Mouse (Mus musculus): ENCODE results near the gene Snx29. TPM values are rescaled to one million over a fixed set of nuclear protein-coding genes. Genes with fewer than 3 reads are reported as not detected.

Gene Snx29
- polyA plus RNA-seq, 1 experiment from 2014 or later, result 9.5 TPM

DNA sequence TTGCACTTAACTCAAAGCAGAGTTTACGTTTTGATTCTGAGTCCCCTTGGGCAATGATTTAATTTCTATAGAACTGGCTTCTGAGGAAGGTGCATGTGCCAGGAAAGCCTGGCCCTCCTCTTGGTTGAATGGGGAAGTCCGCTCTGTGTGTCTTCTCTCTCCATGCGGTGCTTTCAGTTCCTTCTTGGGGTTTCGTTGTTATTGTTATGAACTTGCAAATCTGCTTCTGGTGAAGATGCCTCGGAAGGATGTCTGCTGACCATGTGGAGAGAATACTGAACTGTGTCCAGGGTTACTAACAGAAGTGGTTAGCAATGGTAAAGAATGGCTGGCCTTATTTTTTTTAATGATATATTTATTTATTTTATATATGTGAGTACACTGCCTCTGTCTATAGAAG, 63.1 kb downstream of the Snx29 start:
- ATAC-seq (ENCODE audit: insufficient number of reproducible peaks, low FRiP score, low TSS enrichment, low read depth) (no peak), DNase-seq (ENCODE audit: low spot score) (no peak)
- WGBS, result 91% methylated on average over 5 of the region's 5 CpGs

DNA sequence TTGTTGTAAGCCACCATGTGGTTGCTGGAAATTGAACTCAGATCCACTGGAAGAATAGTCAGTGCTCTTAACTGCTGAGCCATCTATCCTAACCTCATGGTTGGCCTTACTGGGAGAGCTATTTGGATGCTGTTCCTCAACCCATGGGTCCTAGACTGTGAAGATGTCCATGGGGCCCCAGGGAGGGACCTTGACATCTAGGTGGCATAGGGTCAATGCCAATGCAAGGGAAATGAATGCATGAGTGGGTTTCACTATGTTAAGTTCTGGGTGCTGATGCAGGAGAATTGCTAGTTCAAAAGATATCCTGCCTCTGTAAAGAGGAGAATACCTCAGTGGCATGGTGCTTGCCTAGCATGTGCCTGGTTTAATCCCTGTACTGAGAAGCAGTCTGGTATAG, 63.5 kb downstream of the Snx29 start:
- DNase-seq (ENCODE audit: low spot score), result no peak
- H3K4me2 ChIP-seq (ENCODE audit: low read depth, severe bottlenecking), result no peak overlapping the region
- no peaks in the 10 kb centered on the region for H3K36me3 ChIP-seq (ENCODE audit: control insufficient read depth, insufficient read depth, low read length)
- H3K9me3 ChIP-seq (ENCODE audit: control insufficient read depth, low read length), result no peaks in the 10 kb centered on the region
- H3K27ac ChIP-seq (replicated peaks; ENCODE audit: low read depth, low read length), result no peak overlapping the region
- H3K4me3 ChIP-seq (ENCODE audit: low read depth, low read length), result no peak overlapping the region
- H3K4me1 ChIP-seq (ENCODE audit: control insufficient read depth, insufficient read depth, low read length), result no peaks in the 10 kb centered on the region
- H3K9ac ChIP-seq (ENCODE audit: low read length), result no peak overlapping the region
- H3K27me3 ChIP-seq (ENCODE audit: control insufficient read depth, insufficient read depth, low read length), result no peaks in the 10 kb centered on the region
- no peak for ATAC-seq (ENCODE audit: insufficient number of reproducible peaks, low FRiP score, low TSS enrichment, low read depth)

More for the DNA sequence above, 63.1 kb downstream of the Snx29 start:
- Histone ChIP-seq H3K9me3 (ENCODE audit: control insufficient read depth, low read length) (no peaks in the 10 kb centered on the region), H3K4me3 (ENCODE audit: low read depth, low read length) (no peak overlapping the region), H3K27me3 (ENCODE audit: control insufficient read depth, insufficient read depth, low read length) (no peaks in the 10 kb centered on the region), H3K27ac (replicated peaks; ENCODE audit: low read depth, low read length) (no peak overlapping the region), H3K4me1 (ENCODE audit: control insufficient read depth, insufficient read depth, low read length) (no peaks in the 10 kb centered on the region), H3K9ac (ENCODE audit: low read length) (no peak overlapping the region), H3K36me3 (ENCODE audit: control insufficient read depth, insufficient read depth, low read length) (no peaks in the 10 kb centered on the region), H3K4me2 (ENCODE audit: low read depth, severe bottlenecking) (no peak overlapping the region)

DNA sequence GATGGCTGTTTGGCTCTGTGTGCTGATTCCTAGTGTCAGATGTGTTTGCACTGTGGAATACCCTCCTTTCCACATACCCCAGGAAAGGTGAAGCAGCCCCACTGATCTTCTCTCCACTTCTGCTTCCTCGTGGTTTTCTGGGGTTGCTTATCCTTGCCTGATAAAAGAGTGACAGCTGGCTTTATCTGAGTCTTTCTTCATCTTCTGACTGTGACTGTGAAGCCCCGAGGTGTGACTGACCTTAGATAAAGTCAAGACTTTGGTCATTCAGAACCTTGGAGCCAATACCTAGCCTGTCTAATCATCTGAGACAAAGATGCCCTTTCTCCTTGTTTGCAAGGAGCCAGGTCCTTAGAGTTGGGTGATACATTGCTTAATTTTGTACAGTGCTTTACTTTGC, 65.4 kb downstream of the Snx29 start:
- 75% methylated on average over 2 of the region's 2 CpGs for WGBS
- Histone ChIP-seq H3K36me3 (ENCODE audit: control insufficient read depth, insufficient read depth, low read length) (no peaks in the 10 kb centered on the region), H3K27ac (replicated peaks; ENCODE audit: low read depth, low read length) (no peak overlapping the region), H3K9ac (ENCODE audit: low read length) (no peak overlapping the region), H3K4me3 (ENCODE audit: low read depth, low read length) (no peak overlapping the region), H3K4me2 (ENCODE audit: low read depth, severe bottlenecking) (no peak overlapping the region), H3K4me1 (ENCODE audit: control insufficient read depth, insufficient read depth, low read length) (no peaks in the 10 kb centered on the region), H3K27me3 (ENCODE audit: control insufficient read depth, insufficient read depth, low read length) (no peaks in the 10 kb centered on the region), H3K9me3 (ENCODE audit: control insufficient read depth, low read length) (no peaks in the 10 kb centered on the region)
- ATAC-seq (ENCODE audit: insufficient number of reproducible peaks, low FRiP score, low TSS enrichment, low read depth), result no peak
- no peak for DNase-seq (ENCODE audit: low spot score)

DNA sequence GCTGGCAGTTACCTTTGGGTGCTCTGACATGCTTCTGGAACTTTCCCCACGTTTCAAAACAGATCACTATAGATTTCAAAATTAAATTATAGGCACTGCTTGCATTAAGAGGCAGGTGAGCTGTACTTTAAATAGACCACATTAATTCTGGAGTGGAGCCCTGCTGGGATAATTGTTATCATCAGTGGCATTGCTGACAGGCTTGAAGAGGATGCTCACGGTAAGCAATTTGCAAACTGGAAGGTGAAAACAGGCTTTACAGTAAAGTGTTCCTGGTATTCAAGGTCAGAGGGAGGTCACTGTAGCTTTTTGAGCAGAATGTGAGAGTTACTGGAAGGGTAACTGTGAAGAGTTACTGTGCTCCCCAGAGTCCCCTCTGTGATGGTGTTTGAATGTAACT, 66.6 kb downstream of the Snx29 start:
- 46% methylated on average over 2 of the region's 2 CpGs for WGBS
- H3K9me3 ChIP-seq (ENCODE audit: control insufficient read depth, low read length), result no peaks in the 10 kb centered on the region
- H3K4me1 ChIP-seq (ENCODE audit: control insufficient read depth, insufficient read depth, low read length), result no peaks in the 10 kb centered on the region
- no peak overlapping the region for H3K4me3 ChIP-seq (ENCODE audit: low read depth, low read length)
- H3K27ac ChIP-seq (replicated peaks; ENCODE audit: low read depth, low read length), result no peak overlapping the region
- H3K9ac ChIP-seq (ENCODE audit: low read length), result no peak overlapping the region
- DNase-seq (ENCODE audit: low spot score), result no peak
- no peak overlapping the region for H3K4me2 ChIP-seq (ENCODE audit: low read depth, severe bottlenecking)
- no peaks in the 10 kb centered on the region for H3K27me3 ChIP-seq (ENCODE audit: control insufficient read depth, insufficient read depth, low read length)
- H3K36me3 ChIP-seq (ENCODE audit: control insufficient read depth, insufficient read depth, low read length), result no peaks in the 10 kb centered on the region
- no peak for ATAC-seq (ENCODE audit: insufficient number of reproducible peaks, low FRiP score, low TSS enrichment, low read depth)

DNA sequence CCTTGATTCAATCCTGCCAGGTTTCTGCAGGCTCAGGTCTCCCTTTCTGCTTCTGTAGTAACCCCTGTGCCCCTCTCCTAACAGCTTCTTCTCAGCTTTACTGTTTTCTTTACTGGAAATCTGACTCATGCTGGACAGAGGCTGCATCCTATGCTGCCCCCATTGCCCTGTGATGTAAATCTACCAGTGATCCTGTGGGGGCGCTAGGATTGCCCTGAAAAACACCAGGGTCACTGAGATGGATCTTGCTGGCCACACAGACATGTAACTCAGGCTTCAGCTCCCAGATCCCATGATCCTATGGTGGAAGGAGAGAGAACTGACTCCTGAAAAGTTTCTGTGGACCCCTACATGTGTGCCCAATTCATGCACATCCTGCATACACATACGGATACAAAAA, 73.9 kb downstream of the Snx29 start:
- ATAC-seq (ENCODE audit: insufficient number of reproducible peaks, low FRiP score, low TSS enrichment, low read depth), result no peak
- Histone ChIP-seq H3K27me3 (ENCODE audit: control insufficient read depth, insufficient read depth, low read length) (no peaks in the 10 kb centered on the region), H3K36me3 (ENCODE audit: control insufficient read depth, insufficient read depth, low read length) (no peaks in the 10 kb centered on the region), H3K4me2 (ENCODE audit: low read depth, severe bottlenecking) (no peak overlapping the region), H3K9ac (ENCODE audit: low read length) (no peak overlapping the region), H3K9me3 (ENCODE audit: control insufficient read depth, low read length) (no peaks in the 10 kb centered on the region), H3K27ac (replicated peaks; ENCODE audit: low read depth, low read length) (no peak overlapping the region), H3K4me1 (ENCODE audit: control insufficient read depth, insufficient read depth, low read length) (no peaks in the 10 kb centered on the region), H3K4me3 (ENCODE audit: low read depth, low read length) (no peak overlapping the region)
- 56% methylated on average over 2 of the region's 2 CpGs for WGBS
- DNase-seq (ENCODE audit: low spot score), result no peak

DNA sequence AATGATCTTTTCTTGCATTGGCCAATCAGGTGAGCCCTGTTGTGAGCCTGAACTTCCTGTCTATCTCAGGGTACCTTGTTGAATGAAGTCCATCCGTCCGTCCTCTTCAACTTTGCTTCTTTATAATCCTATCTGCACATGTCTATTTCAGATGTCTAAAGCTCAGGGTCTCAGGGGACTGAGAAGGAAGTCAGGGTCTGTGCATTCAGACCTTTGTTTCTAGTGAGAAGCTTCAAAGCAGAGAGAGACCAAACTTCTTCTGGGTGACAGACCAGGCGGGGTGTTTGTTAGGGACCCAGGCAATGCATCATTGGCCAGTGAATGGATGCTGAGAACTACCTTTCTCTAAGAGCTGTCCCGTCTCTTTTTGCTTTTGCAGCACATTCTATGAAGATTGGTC, 76.7 kb downstream of the Snx29 start:
- 91% methylated on average over 4 of the region's 4 CpGs for WGBS
- Histone ChIP-seq H3K4me1 (ENCODE audit: control insufficient read depth, insufficient read depth, low read length) (no peaks in the 10 kb centered on the region), H3K4me2 (ENCODE audit: low read depth, severe bottlenecking) (no peak overlapping the region), H3K27ac (replicated peaks; ENCODE audit: low read depth, low read length) (no peak overlapping the region), H3K36me3 (ENCODE audit: control insufficient read depth, insufficient read depth, low read length) (no peaks in the 10 kb centered on the region), H3K9me3 (ENCODE audit: control insufficient read depth, low read length) (no peaks in the 10 kb centered on the region), H3K9ac (ENCODE audit: low read length) (no peak overlapping the region), H3K27me3 (ENCODE audit: control insufficient read depth, insufficient read depth, low read length) (no peaks in the 10 kb centered on the region), H3K4me3 (ENCODE audit: low read depth, low read length) (no peak overlapping the region)
- ATAC-seq (ENCODE audit: insufficient number of reproducible peaks, low FRiP score, low TSS enrichment, low read depth) (no peak), DNase-seq (ENCODE audit: low spot score) (no peak)

DNA sequence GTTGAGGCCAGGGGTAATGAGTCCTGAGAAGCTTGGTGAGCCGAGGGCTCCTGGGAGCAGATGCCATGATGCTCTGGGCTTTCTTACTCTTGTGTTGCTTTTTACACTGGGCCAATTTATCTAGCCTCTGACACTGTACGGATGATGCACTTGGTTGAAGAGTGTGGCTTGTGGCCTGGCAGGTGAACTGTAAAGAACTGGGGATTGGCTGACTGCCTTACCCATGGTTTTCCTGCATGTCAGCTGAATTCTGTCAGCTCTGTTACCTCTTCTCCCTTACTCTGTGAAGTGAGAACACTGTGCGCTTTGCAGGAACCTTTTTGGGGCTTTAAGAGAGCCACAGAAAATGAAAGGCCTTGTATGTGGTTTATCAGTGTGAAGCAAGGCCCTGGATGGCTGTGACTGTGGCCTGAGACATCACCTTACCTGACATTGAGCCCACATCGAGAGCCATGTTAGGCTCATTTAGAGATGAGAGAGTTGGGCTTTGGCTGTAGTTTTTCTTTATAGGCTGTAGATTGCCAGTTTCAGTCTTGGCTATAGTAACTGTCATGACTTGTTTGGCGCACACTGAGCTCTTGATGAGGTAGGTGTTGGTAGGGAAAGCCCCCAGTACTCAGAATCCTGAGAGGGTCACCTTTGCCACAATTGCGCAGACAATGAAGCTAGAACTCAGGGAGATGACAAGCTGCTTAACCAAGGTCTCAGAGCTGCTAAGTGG, 77.3 kb downstream of the Snx29 start:
- WGBS, result 91% methylated on average over 6 of the region's 6 CpGs
- no peaks in the 10 kb centered on the region for H3K9me3 ChIP-seq (ENCODE audit: control insufficient read depth, low read length)
- no peaks in the 10 kb centered on the region for H3K4me1 ChIP-seq (ENCODE audit: control insufficient read depth, insufficient read depth, low read length)
- no peak overlapping the region for H3K4me3 ChIP-seq (ENCODE audit: low read depth, low read length)
- no peak overlapping the region for H3K4me2 ChIP-seq (ENCODE audit: low read depth, severe bottlenecking)
- H3K27me3 ChIP-seq (ENCODE audit: control insufficient read depth, insufficient read depth, low read length), result no peaks in the 10 kb centered on the region
- DNase-seq (ENCODE audit: low spot score), result no peak
- H3K9ac ChIP-seq (ENCODE audit: low read length), result no peak overlapping the region
- H3K27ac ChIP-seq (replicated peaks; ENCODE audit: low read depth, low read length), result no peak overlapping the region
- no peaks in the 10 kb centered on the region for H3K36me3 ChIP-seq (ENCODE audit: control insufficient read depth, insufficient read depth, low read length)
- ATAC-seq (ENCODE audit: insufficient number of reproducible peaks, low FRiP score, low TSS enrichment, low read depth), result no peak

DNA sequence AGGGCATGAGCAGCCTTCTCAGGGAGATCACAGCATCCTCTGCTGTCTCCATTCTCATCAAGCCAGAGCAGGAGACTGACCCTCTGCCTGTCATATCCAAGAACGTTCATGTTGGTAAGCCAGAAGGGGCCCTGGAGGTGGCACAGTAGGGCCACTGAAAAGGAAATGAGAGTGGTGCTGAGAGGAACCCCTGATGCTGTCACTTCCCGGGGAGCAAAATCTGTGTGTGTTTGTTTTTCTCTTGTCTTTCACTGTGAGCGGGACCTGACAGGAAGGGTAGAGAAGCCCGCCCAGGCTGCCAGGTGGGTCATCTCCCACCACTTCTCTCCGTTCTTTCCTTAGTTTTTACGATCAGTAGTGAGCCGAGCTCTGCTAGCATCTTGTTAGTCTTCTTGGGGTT, 78.2 kb downstream of the Snx29 start:
- no peak overlapping the region for H3K27ac ChIP-seq (replicated peaks; ENCODE audit: low read depth, low read length)
- no peaks in the 10 kb centered on the region for H3K4me1 ChIP-seq (ENCODE audit: control insufficient read depth, insufficient read depth, low read length)
- no peak overlapping the region for H3K4me3 ChIP-seq (ENCODE audit: low read depth, low read length)
- H3K9me3 ChIP-seq (ENCODE audit: control insufficient read depth, low read length), result no peaks in the 10 kb centered on the region
- H3K36me3 ChIP-seq (ENCODE audit: control insufficient read depth, insufficient read depth, low read length), result no peaks in the 10 kb centered on the region
- no peak overlapping the region for H3K9ac ChIP-seq (ENCODE audit: low read length)
- H3K4me2 ChIP-seq (ENCODE audit: low read depth, severe bottlenecking), result no peak overlapping the region
- ATAC-seq (ENCODE audit: insufficient number of reproducible peaks, low FRiP score, low TSS enrichment, low read depth), result no peak
- WGBS, result 78% methylated on average over 7 of the region's 7 CpGs
- DNase-seq (ENCODE audit: low spot score), result no peak
- no peaks in the 10 kb centered on the region for H3K27me3 ChIP-seq (ENCODE audit: control insufficient read depth, insufficient read depth, low read length)

DNA sequence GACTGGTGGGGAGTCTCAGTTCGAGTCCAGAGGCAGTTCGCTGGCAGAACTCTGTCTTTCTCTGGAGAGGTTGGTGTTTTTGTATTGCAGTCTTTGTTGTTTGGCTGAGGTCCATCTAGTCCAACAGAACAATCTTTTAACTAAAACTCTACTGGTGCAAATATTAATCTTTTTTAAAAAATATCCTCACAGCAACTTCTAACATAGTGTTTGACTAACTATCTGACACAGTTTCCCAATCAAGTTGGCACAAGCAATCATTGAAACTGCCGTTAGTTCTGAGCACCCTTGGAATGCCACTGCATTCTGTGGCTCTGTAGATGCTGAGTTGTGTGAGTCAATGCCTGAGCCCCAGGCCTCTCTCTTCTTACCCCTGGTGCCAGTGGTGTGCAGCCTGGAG, 82.5 kb downstream of the Snx29 start:
- no peak overlapping the region for H3K27ac ChIP-seq (replicated peaks; ENCODE audit: low read depth, low read length)
- 85% methylated on average over 3 of the region's 3 CpGs for WGBS
- no peaks in the 10 kb centered on the region for H3K36me3 ChIP-seq (ENCODE audit: control insufficient read depth, insufficient read depth, low read length)
- H3K4me3 ChIP-seq (ENCODE audit: low read depth, low read length), result no peak overlapping the region
- H3K4me1 ChIP-seq (ENCODE audit: control insufficient read depth, insufficient read depth, low read length), result no peaks in the 10 kb centered on the region
- H3K27me3 ChIP-seq (ENCODE audit: control insufficient read depth, insufficient read depth, low read length), result no peaks in the 10 kb centered on the region
- ATAC-seq (ENCODE audit: insufficient number of reproducible peaks, low FRiP score, low TSS enrichment, low read depth) (no peak), DNase-seq (ENCODE audit: low spot score) (no peak)
- no peaks in the 10 kb centered on the region for H3K9me3 ChIP-seq (ENCODE audit: control insufficient read depth, low read length)
- no peak overlapping the region for H3K4me2 ChIP-seq (ENCODE audit: low read depth, severe bottlenecking)
- no peak overlapping the region for H3K9ac ChIP-seq (ENCODE audit: low read length)

All from limb, embryonic 11.5 days (tissue).